Mouse (Mus musculus): ENCODE data around the gene Zfp383. TPM values are rescaled to one million over a fixed set of nuclear protein-coding genes. Genes with fewer than 3 reads are reported as not detected.
"Not testable (repeated sequence)": the region's sequence is repeated elsewhere in the genome, so short reads cannot be mapped to it uniquely, and the experiment has no call there.

The Zfp383 gene
- 3.0 and 3.2 TPM in 2 replicates for polyA plus RNA-seq (2015; fragmentation: Nextera tagmentation; extraction: Ambion mirVana)

DNA sequence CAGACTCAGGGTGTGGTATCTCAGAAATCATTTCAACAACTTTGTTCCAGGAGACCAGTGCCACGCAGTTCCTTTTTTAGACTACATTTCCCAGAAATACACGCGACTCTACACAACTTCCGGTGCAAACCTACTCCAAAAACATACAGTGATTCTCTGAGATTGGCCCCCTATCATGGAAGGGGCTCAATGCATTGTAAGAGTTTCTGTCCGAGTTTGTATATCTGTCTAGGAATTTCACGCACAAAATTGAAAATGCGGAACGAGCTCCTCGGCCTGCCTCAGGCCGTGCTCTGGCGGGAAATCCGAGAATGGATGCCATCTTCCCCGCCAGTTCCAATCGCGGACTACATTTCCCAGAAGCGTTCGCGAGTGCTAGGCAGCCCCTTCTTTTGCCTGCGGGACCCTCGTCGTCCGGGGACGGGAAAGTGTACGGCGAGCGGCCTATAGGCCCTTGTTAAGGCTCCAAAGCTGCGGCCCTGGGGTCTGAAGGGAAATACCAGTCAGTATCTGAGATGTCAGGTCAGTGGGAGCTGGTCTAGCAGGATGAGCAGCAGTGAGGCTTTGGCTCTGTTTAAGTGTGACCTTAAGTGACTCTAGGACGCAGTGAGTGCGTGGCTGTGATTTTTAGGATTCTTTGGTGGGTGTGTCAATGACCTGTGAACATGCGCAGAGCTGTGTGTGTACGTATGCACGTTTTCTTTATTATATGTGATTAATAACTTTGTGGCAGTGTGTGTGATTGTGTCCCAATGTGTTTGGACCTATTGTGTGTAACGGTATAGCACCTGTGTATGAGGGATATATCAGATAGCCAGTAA lies at the start of gene Zfp383:
Zfp383 (plus strand) TSS at position 94 of the 821 bp plus-strand sequence.
- peak within 1 kb of the TSS; percentile 98 for H3K27ac ChIP-seq (ENCODE audit: low read length)
- peak within 1 kb of the TSS; percentile 65 for H3K4me2 ChIP-seq (ENCODE audit: low read depth, low read length)
- under 1% methylated on average over 33 of the region's 33 CpGs for WGBS
- peak within 1 kb of the TSS; percentile 82 for H3K9ac ChIP-seq (ENCODE audit: low read length)
- H3K36me3 ChIP-seq (ENCODE audit: control insufficient read depth, insufficient read depth), result peaks cover 25% of the 10 kb centered on the region
- H3K27me3 ChIP-seq (ENCODE audit: control insufficient read depth, insufficient read depth, low read length), result no peaks in the 10 kb centered on the region
- peak within 1 kb of the TSS; percentile 76 for H3K4me3 ChIP-seq (ENCODE audit: low read length)
- H3K4me1 ChIP-seq (ENCODE audit: control insufficient read depth, insufficient read depth, low read length), result peaks cover 18% of the 10 kb centered on the region
- no peaks in the 10 kb centered on the region for H3K9me3 ChIP-seq (replicated peaks; ENCODE audit: control insufficient read depth, low read length)
- ATAC-seq (replicated peaks; ENCODE audit: extremely low read depth, insufficient read depth, low FRiP score), result peak; percentile 83

DNA sequence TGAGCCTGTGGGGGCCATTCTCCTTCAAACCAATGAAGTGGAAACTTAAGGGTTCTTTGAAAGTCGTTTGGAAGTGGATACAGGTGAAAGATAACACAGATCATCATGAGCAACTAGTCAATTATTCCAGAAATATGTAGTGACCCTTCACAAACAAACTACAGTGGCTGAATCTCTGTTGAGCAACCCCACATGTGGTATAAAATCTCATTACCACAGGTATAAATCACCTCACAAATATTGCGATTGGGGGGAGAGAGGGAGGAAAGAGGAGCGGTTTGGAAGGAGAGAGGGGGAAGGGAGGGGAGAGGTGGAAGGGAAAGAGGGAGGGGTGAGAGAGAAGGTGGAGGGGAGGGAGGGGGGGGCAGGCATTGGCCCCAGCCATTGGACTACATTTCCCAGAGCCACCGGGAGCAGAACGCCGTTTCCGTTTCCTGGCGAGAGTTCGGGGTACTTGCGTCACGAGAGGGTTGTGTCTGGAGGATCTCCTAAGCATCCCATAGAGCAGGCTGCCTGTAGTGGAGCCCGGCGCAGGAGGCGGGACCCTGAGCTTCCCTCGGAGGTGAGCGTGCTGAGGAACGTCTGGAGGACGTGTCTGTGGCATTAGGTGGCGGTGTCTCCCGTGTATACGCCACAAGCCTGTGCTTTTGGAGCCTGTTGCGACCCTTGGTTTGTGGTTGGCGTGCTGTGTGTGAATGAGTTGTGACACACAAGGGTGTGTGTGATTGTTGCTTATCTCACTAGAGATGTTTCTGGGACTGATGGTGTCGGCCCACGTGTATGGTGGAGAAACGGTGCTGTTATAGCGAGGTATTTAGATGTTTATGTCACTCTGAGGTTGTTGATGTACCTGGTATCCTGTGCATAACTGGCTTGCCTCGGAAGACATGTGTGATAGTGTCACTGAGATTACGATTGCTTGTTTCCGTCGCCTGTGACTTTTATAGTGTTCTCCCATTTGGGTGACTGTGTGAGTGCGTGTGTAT lies 48.2 kb upstream of the Zfp383 start, which contains the start of gene Zfp420:
Zfp420 (plus strand) TSS at position 448 of the 986 bp plus-strand sequence.
- WGBS, result 4% methylated on average over 32 of the region's 32 CpGs
- peak within 1 kb of the TSS; percentile 41; the same call in 1 of the 2 replicates for H3K27ac ChIP-seq (ENCODE audit: low read length)
- peaks cover 5% of the 10 kb centered on the region for H3K36me3 ChIP-seq (ENCODE audit: control insufficient read depth, insufficient read depth)
- H3K4me3 ChIP-seq (ENCODE audit: low read length), result peak within 1 kb of the TSS; percentile 69
- peaks cover 9% of the 10 kb centered on the region for H3K4me1 ChIP-seq (ENCODE audit: control insufficient read depth, insufficient read depth, low read length)
- H3K9ac ChIP-seq (ENCODE audit: low read length), result peak within 1 kb of the TSS; percentile 74
- H3K9me3 ChIP-seq (replicated peaks; ENCODE audit: control insufficient read depth, low read length), result no peaks in the 10 kb centered on the region
- H3K27me3 ChIP-seq (ENCODE audit: control insufficient read depth, insufficient read depth, low read length), result no peaks in the 10 kb centered on the region
- H3K4me2 ChIP-seq (ENCODE audit: low read depth, low read length), result peak within 1 kb of the TSS; percentile 91
- peak; percentile 95 for ATAC-seq (replicated peaks; ENCODE audit: extremely low read depth, insufficient read depth, low FRiP score)

DNA sequence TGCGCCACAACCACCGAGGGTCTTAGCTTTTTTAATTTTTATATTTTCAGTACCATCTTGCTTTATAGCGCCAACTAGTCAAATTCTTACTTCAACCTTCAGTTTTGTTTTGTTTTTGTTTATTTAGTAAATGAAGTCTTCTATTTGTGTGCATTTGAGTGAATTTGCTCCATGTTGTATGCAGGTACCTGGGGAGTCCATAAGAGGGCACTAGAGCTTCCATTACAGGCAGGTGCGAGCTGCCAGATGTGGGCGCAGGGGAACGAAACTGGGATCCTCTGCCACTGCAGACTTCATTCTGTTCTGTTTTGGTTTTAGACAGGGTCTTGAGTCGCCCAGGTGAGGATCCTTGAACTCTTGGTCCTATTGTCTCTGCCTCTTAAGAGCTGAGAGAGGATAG lies 46.4 kb upstream of the Zfp383 start:
- Histone ChIP-seq H3K27ac (ENCODE audit: low read length) (no peak overlapping the region), H3K9ac (ENCODE audit: low read length) (no peak overlapping the region), H3K4me2 (ENCODE audit: low read depth, low read length) (no peak overlapping the region), H3K4me3 (ENCODE audit: low read length) (no peak overlapping the region), H3K4me1 (ENCODE audit: control insufficient read depth, insufficient read depth, low read length) (peaks cover 9% of the 10 kb centered on the region), H3K36me3 (ENCODE audit: control insufficient read depth, insufficient read depth) (peaks cover 5% of the 10 kb centered on the region), H3K9me3 (replicated peaks; ENCODE audit: control insufficient read depth, low read length) (no peaks in the 10 kb centered on the region), H3K27me3 (ENCODE audit: control insufficient read depth, insufficient read depth, low read length) (no peaks in the 10 kb centered on the region)
- no peak for ATAC-seq (replicated peaks; ENCODE audit: extremely low read depth, insufficient read depth, low FRiP score)
- WGBS, result 84% methylated on average over 7 of the region's 7 CpGs

DNA sequence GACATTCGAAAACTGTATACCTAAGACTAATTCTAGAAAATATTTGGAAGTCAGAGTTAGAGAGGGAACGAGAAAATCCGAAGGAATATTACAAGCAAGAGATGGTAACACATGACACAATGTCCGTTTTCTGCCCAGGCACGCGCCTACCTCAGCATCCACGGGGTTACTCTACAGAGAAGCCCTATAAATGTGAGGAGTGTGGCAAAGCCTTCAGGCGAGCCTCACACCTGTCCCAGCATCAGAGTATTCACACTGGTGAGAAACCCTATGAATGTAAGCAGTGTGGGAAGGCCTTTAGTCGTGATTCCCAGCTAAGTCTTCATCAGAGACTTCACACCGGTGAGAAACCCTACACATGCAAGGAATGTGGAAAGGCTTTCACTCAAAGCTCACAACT lies 33.8 kb upstream of the Zfp383 start:
- Histone ChIP-seq H3K9ac (ENCODE audit: low read length) (no peak overlapping the region), H3K4me1 (ENCODE audit: control insufficient read depth, insufficient read depth, low read length) (no peaks in the 10 kb centered on the region), H3K27ac (ENCODE audit: low read length) (no peak overlapping the region), H3K9me3 (replicated peaks; ENCODE audit: control insufficient read depth, low read length) (peaks cover 40% of the 10 kb centered on the region), H3K4me2 (ENCODE audit: low read depth, low read length) (no peak overlapping the region), H3K36me3 (ENCODE audit: control insufficient read depth, insufficient read depth) (peaks cover 30% of the 10 kb centered on the region), H3K27me3 (ENCODE audit: control insufficient read depth, insufficient read depth, low read length) (no peaks in the 10 kb centered on the region), H3K4me3 (ENCODE audit: low read length) (no peak overlapping the region)
- no peak for ATAC-seq (replicated peaks; ENCODE audit: extremely low read depth, insufficient read depth, low FRiP score)
- WGBS, result 89% methylated on average over 10 of the region's 10 CpGs

DNA sequence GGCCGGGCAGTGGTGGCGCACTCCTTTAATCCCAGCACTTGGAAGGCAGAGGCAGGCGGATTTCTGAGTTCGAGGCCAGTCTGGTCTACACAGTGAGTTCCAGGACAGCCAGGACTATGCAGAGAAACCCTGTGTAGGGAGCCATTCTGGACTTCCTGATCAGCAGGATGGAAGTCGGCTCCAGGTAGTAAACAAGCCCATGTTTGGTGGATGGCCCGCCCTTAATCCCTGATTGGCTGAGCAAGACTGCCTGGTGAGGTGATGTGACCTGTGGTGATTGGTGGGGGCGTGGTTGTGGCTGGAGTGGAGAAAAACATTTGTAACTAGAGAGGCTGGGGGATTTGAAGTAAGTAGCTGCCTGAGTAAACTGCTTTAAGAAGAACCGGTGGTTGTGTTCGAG lies 30.5 kb upstream of the Zfp383 start:
- not testable (repeated sequence) for H3K4me1 ChIP-seq (ENCODE audit: control insufficient read depth, insufficient read depth, low read length); H3K27ac ChIP-seq (ENCODE audit: low read length); H3K4me2 ChIP-seq (ENCODE audit: low read depth, low read length); H3K4me3 ChIP-seq (ENCODE audit: low read length); H3K27me3 ChIP-seq (ENCODE audit: control insufficient read depth, insufficient read depth, low read length); ATAC-seq (replicated peaks; ENCODE audit: extremely low read depth, insufficient read depth, low FRiP score); H3K9ac ChIP-seq (ENCODE audit: low read length)
- Histone ChIP-seq H3K36me3 (ENCODE audit: control insufficient read depth, insufficient read depth) (peaks cover 30% of the 10 kb centered on the region), H3K9me3 (replicated peaks; ENCODE audit: control insufficient read depth, low read length) (peaks cover 24% of the 10 kb centered on the region)
- 92% methylated on average over 9 of the region's 9 CpGs for WGBS

DNA sequence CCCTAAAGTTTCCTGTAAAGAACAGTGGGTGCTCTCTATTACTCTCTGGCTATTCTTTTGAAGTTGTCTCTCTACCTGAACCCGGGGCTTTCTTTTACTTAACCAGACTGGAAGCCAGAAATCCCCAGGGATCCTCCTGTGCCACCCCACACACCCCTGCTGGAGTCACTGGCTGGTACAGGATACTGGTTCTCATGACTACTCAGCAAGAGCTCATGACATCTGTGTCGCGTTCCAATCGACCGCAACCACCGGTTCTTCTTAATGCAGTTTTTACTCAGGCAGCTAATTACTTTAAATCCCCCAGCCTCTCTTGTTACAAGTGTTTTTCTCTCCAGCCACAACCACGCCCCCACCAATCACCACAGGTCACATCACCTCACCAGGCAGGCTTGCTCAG lies 28.0 kb upstream of the Zfp383 start:
- Histone ChIP-seq H3K4me2 (ENCODE audit: low read depth, low read length) (no peak overlapping the region), H3K4me1 (ENCODE audit: control insufficient read depth, insufficient read depth, low read length) (no peaks in the 10 kb centered on the region)

DNA sequence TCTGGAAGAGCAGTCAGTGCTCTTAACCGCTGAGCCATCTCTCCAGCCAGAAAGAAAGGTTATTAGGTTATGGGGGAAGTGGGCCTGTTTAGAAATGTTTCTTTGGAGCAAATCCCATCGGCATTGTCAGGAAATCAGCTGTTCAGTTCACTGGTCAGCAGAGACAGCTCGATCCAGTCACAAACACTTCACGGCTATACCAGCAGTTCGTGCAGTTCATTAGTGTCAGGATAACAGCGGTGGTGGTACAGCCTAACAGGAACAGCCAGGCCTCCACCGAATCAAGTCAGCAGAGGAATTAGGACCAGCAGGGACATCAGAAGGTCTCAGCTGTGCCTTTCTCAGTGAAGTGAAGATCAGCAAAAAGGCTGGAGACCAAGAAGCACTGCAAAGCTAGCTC lies 27.1 kb upstream of the Zfp383 start:
- no peak overlapping the region for H3K9ac ChIP-seq (ENCODE audit: low read length)
- H3K4me2 ChIP-seq (ENCODE audit: low read depth, low read length), result no peak overlapping the region
- peaks cover 18% of the 10 kb centered on the region for H3K9me3 ChIP-seq (replicated peaks; ENCODE audit: control insufficient read depth, low read length)
- H3K36me3 ChIP-seq (ENCODE audit: control insufficient read depth, insufficient read depth), result peaks cover 6% of the 10 kb centered on the region
- H3K27ac ChIP-seq (ENCODE audit: low read length), result no peak overlapping the region
- ATAC-seq (replicated peaks; ENCODE audit: extremely low read depth, insufficient read depth, low FRiP score), result no peak
- whole genome bisulfite sequencing, result 86% methylated on average over 7 of the region's 7 CpGs
- no peaks in the 10 kb centered on the region for H3K4me1 ChIP-seq (ENCODE audit: control insufficient read depth, insufficient read depth, low read length)
- H3K27me3 ChIP-seq (ENCODE audit: control insufficient read depth, insufficient read depth, low read length), result no peaks in the 10 kb centered on the region
- no peak overlapping the region for H3K4me3 ChIP-seq (ENCODE audit: low read length)

More for the DNA sequence above, 28.0 kb upstream of the Zfp383 start:
- Histone ChIP-seq H3K27ac (ENCODE audit: low read length) (no peak overlapping the region), H3K4me3 (ENCODE audit: low read length) (no peak overlapping the region), H3K9me3 (replicated peaks; ENCODE audit: control insufficient read depth, low read length) (peaks cover 22% of the 10 kb centered on the region), H3K36me3 (ENCODE audit: control insufficient read depth, insufficient read depth) (peaks cover 15% of the 10 kb centered on the region), H3K9ac (ENCODE audit: low read length) (no peak overlapping the region), H3K27me3 (ENCODE audit: control insufficient read depth, insufficient read depth, low read length) (no peaks in the 10 kb centered on the region)
- WGBS, result 72% methylated on average over 7 of the region's 7 CpGs
- ATAC-seq (replicated peaks; ENCODE audit: extremely low read depth, insufficient read depth, low FRiP score), result no peak

DNA sequence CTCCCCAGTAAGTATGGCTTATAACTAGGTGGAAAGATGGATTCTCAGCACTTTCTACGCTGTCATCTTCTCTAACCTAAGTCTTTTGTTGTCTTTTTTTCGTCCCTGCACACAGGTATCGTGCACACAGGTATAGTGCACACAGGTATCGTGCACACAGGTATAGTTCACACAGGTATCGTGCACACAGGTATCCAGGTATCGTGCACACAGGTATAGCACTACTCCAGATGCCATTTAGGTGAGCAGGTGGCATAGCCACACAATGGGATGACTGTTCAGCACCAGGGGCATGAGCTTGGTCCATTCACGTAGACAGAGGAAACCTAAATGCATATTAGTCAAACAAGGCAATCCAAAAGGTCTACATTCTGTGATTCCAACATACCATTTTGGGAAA lies 17.5 kb upstream of the Zfp383 start:
- no peak overlapping the region for H3K9ac ChIP-seq (ENCODE audit: low read length)
- WGBS, result 96% methylated on average over 7 of the region's 7 CpGs
- H3K4me3 ChIP-seq (ENCODE audit: low read length), result no peak overlapping the region
- H3K27ac ChIP-seq (ENCODE audit: low read length), result no peak overlapping the region
- H3K36me3 ChIP-seq (ENCODE audit: control insufficient read depth, insufficient read depth), result peaks cover 50% of the 10 kb centered on the region
- H3K9me3 ChIP-seq (replicated peaks; ENCODE audit: control insufficient read depth, low read length), result peaks cover 41% of the 10 kb centered on the region
- H3K27me3 ChIP-seq (ENCODE audit: control insufficient read depth, insufficient read depth, low read length), result no peaks in the 10 kb centered on the region
- H3K4me1 ChIP-seq (ENCODE audit: control insufficient read depth, insufficient read depth, low read length), result no peaks in the 10 kb centered on the region
- no peak for ATAC-seq (replicated peaks; ENCODE audit: extremely low read depth, insufficient read depth, low FRiP score)
- no peak overlapping the region for H3K4me2 ChIP-seq (ENCODE audit: low read depth, low read length)

All from heart, embryonic 16.5 days (tissue).